13 mouse cellular contexts compared by ENCODE assay signal in the genomic region with DNA sequence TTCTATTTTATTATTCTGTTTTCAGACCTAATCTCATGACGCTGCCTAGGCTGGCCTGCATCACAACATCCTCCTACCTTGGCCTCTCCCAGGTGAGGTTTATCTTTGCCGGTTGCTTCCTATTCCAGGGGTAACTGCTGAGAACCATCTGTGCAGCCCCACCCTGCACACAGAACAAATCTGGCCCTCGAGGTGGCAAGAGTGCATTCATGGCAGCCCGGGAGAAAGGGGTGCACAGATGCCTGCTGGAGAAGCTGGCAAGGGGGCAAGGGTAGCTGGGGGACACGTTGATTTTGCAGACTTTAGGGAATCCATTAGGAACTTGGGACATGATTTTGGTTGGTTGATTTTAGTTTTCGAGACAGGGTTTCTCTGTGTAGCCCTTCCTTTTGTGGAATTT. TPM values are rescaled to one million over a fixed set of nuclear protein-coding genes. Genes with fewer than 3 reads are reported as not detected.
DNase-seq lines count a peak whose midpoint lies in the region.
"Had no signal": no experiment of that assay in that cellular context is flagged by ENCODE, and none has a peak within 500 bp of the region (broad histone marks: within the 10 kb centered on the region; RNA-seq: fewer than 3 reads in every experiment).

No protein-coding gene starts in this region.

- peak; percentile 6 for DNase-seq in layer of hippocampus, adult 11-12 months (ENCODE audit: low spot score)
- no peak for DNase-seq in layer of hippocampus, adult 9-10 months (ENCODE audit: low spot score)
- DNase-seq in ovary, postnatal 36 days (ENCODE audit: low spot score): peak; percentile 1
- no peak for DNase-seq in ovary, postnatal 14 days (ENCODE audit: low spot score)
- peak; percentile 16 for DNase-seq in urinary bladder, adult 2 months (ENCODE audit: low spot score)
- no peak for DNase-seq in urinary bladder, postnatal 14 days (ENCODE audit: low spot score)
- no peak for DNase-seq in cerebellum, postnatal 36 days
- DNase-seq: adrenal gland, adult 2 months; adrenal gland, postnatal 36 days; cerebellum, adult 11 months; cerebellum, adult 8-10 months; gastrocnemius, postnatal 14 days; heart, adult 2 months had no signal

RNA-seq across cellular contexts. Expression of a gene that starts 2.8 kb away (rescaled TPM):
- polyA plus RNA-seq in urinary bladder, adult 2 months (2012; rRNA removed): 28.4 and 67.0 TPM in 2 replicates

RNA-seq across cellular contexts. Expression of a gene that starts 24.2 kb away (rescaled TPM):
- 0.44 and 0.49 TPM in 2 replicates for polyA plus RNA-seq in urinary bladder, adult 2 months (2012; rRNA removed)

RNA-seq across cellular contexts. Expression of a gene that starts 37.9 kb away (rescaled TPM):
- 79.9 and 89.6 TPM in 2 replicates for polyA plus RNA-seq in urinary bladder, adult 2 months (2012; rRNA removed)

RNA-seq across cellular contexts. Expression of a gene that starts 41.7 kb away (rescaled TPM):
- polyA plus RNA-seq in urinary bladder, adult 2 months (2012; rRNA removed): 2.2 and 2.3 TPM in 2 replicates

Comparison
In these comparisons a context has a peak if more than half of its experiments do, and no peak if none do; other contexts are left out.
1. DNase-seq: peak in layer of hippocampus, adult 11-12 months (single experiment), ovary, postnatal 36 days (single experiment) and urinary bladder, adult 2 months (single experiment); none in layer of hippocampus, adult 9-10 months (single experiment), ovary, postnatal 14 days (single experiment), urinary bladder, postnatal 14 days (single experiment) and cerebellum, postnatal 36 days (0 of 2).